Mouse (Mus musculus) hindbrain, embryonic 14.5 days (tissue): ENCODE data around the gene Tmem141. TPM values are rescaled to one million over a fixed set of nuclear protein-coding genes. Genes with fewer than 3 reads are reported as not detected.
A peak's percentile ranks its signal among the peaks of the same experiment; 100 is the strongest.

Experiments
- ATAC-seq: fragments of 200-750 bp; cut with Nextera tagmentation; 2 replicates; pipeline ENCODE4 v1.8.0; 2017; ENCODE audit warnings: moderate number of reproducible peaks, mild to moderate bottlenecking, moderate TSS enrichment, moderate library complexity; ENCODE audit not compliant: low FRiP score
- DNase-seq: peaks from one replicate; pipeline ENCODE4 v3.0.0-alpha.2; 2015; ENCODE audit warnings: low spot score
- H3K27ac ChIP-seq: fragments of 300-500 bp; sonication (generic); 2 replicates; pipeline ENCODE4 v1.5.1; 2014; ENCODE audit warnings: mild to moderate bottlenecking, moderate library complexity
- H3K27me3 ChIP-seq: fragments of 300-500 bp; sonication (generic); 2 replicates; pipeline ENCODE4 v1.6.1; 2014; ENCODE audit warnings: mild to moderate bottlenecking, low read length, mixed read lengths; ENCODE audit not compliant: control insufficient read depth, insufficient read depth
- H3K36me3 ChIP-seq: fragments of 300-500 bp; sonication (generic); replicated peaks from 2 replicates; pipeline ENCODE4 v1.6.1; 2014; ENCODE audit not compliant: control insufficient read depth, insufficient read depth
- H3K4me1 ChIP-seq: fragments of 300-500 bp; sonication (generic); replicated peaks from 2 replicates; pipeline ENCODE4 v1.6.1; 2014; ENCODE audit warnings: antibody characterized with exemption, low read length, mixed read lengths; ENCODE audit not compliant: control insufficient read depth, insufficient read depth
- H3K4me2 ChIP-seq: fragments of 300-500 bp; sonication (generic); replicated peaks from 2 replicates; pipeline ENCODE4 v1.6.1; 2014; ENCODE audit warnings: mild to moderate bottlenecking, moderate library complexity
- H3K4me3 ChIP-seq: fragments of 300-500 bp; sonication (generic); replicated peaks from 2 replicates; pipeline ENCODE4 v1.5.1; 2014; ENCODE audit warnings: mild to moderate bottlenecking, low read length
- H3K9ac ChIP-seq: fragments of 300-500 bp; sonication (generic); 2 replicates; pipeline ENCODE4 v1.6.1; 2014
- H3K9me3 ChIP-seq: fragments of 300-500 bp; sonication (generic); 2 replicates; pipeline ENCODE4 v1.6.1; 2016; ENCODE audit warnings: low read length; ENCODE audit not compliant: control insufficient read depth
- WGBS: fragments of 180-500 bp; shearing (Covaris S2); extraction: QIAGEN DNeasy Blood & Tissue Kit; methylation state at CpG from one replicate; pipeline ENCODE4 v1.1.7; 2014; 5-methylcytosine and 5-hydroxymethylcytosine counted together
- polyA plus RNA-seq: library from polyadenylated mRNA; unstranded; fragments of >200 nt; fragmentation: Nextera tagmentation; extraction: Ambion mirVana; gene quantifications from 2 replicates; pipeline ENCODE4 v1.2.1, GENCODE M21; 2014

Tmem141 gene
- polyA plus RNA-seq, 1 experiment from 2014 or later, result 53.5 TPM

DNA sequence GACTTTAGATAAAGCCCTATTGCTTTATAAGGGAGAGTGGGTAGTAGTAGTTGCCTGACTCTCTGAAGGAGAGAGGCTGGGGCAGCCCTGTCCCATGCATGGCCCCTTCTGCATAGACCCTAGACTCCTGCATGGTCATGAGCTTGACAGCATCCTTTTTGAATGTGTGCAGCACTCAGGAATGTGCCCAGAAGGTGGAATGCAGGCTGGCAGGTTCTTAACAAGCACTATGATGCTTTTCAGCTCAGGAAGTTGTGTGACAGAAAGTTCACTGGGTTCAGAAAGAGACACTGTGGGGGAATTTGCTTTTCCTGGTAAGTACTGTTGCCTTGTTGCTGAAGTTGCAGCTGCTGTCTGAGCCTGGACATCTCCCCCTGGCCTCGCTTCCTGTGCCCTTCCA lies 32.7 kb upstream of the Tmem141 start:
- no peaks in the 10 kb centered on the region for H3K4me1 ChIP-seq
- no peak for ATAC-seq
- DNase-seq, result no peak
- H3K36me3 ChIP-seq, result no peaks in the 10 kb centered on the region
- H3K4me3 ChIP-seq, result no peak overlapping the region
- WGBS, result 71% methylated on average over 1 of the region's 1 CpGs
- H3K27ac ChIP-seq, result no peak overlapping the region
- no peak overlapping the region for H3K9ac ChIP-seq
- H3K27me3 ChIP-seq, result no peaks in the 10 kb centered on the region
- no peaks in the 10 kb centered on the region for H3K9me3 ChIP-seq
- H3K4me2 ChIP-seq, result no peak overlapping the region

DNA sequence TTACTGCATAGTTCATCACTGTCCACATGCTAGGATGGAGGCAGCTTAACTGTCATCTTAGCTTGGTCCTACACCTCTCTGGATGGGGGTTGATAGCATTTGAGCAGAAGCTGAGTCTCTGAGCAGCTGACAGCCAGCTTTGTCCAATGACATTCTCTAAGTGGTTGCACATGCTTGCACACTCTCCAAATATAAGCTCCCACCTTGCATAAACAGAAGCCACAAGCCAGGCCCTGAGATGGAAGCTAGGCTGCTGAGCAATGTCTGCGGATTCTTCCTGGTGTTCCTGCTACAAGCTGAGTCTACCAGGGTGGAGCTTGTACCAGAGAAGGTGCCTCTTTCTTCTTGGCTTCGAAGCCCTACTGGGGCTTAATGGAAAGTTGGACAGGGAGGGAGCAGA lies 31.1 kb upstream of the Tmem141 start, which contains the start of gene Lcn8:
Gene Lcn8, plus strand, starts transcription at position 219 of the 400 bp plus-strand sequence.
- H3K4me1 ChIP-seq, result no peaks in the 10 kb centered on the region
- ATAC-seq (no peak), DNase-seq (no peak)
- no peaks in the 10 kb centered on the region for H3K36me3 ChIP-seq
- H3K27me3 ChIP-seq, result no peaks in the 10 kb centered on the region
- H3K9me3 ChIP-seq, result no peaks in the 10 kb centered on the region
- H3K4me3 ChIP-seq, result no peak within 1 kb of the TSS
- WGBS, result 71% methylated on average over 2 of the region's 2 CpGs
- no peak within 1 kb of the TSS for H3K4me2 ChIP-seq
- no peak within 1 kb of the TSS for H3K9ac ChIP-seq
- no peak within 1 kb of the TSS for H3K27ac ChIP-seq

DNA sequence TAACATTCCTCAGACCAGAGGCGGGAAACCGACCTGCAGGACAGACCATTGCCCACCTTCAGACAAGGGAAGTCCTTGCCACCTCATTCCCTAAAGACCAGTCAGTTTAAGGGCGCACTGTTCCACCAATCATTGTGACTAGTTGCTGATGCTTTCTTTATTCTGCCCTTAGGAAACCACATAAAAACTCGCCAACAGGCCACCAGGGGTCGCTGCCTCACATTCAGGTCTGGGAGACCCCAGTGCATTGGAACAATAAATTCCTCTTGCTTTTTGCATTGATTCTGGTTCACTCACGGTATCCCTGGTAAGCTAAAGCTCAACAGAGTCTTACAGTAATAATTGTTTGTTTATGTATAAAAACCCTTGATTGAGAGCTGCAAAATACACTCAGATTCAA lies 18.1 kb upstream of the Tmem141 start:
- Histone ChIP-seq H3K4me2 (no peak overlapping the region), H3K4me1 (no peaks in the 10 kb centered on the region), H3K9ac (no peak overlapping the region), H3K27ac (no peak overlapping the region), H3K36me3 (no peaks in the 10 kb centered on the region), H3K4me3 (no peak overlapping the region), H3K9me3 (no peaks in the 10 kb centered on the region), H3K27me3 (no peaks in the 10 kb centered on the region)
- ATAC-seq (no peak), DNase-seq (peak; percentile 66)
- 25% methylated on average over 6 of the region's 6 CpGs for WGBS

DNA sequence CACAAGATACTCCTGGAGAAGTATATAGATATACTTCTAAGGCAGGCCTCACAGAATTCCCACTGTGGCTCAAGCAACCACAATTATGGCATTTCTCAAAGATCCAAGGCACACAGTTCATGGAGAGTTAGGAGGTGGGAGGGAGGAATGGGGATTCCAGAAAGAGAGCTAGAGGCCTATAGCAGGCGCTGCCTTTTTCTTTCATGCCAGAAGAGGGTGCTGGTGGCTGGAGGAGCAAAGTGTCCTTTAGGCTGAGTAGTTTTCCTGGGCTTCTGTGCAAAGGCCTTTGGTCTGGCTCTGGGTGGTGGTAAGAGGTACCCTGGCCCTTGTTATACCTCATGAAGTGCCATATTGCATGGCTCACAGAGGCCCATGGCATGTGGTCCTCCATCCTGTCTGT lies 12.2 kb upstream of the Tmem141 start:
- Histone ChIP-seq H3K27me3 (no peaks in the 10 kb centered on the region), H3K36me3 (no peaks in the 10 kb centered on the region), H3K4me1 (no peaks in the 10 kb centered on the region), H3K9me3 (no peaks in the 10 kb centered on the region), H3K4me3 (no peak overlapping the region), H3K4me2 (no peak overlapping the region), H3K27ac (no peak overlapping the region), H3K9ac (no peak overlapping the region)
- no peak for DNase-seq
- 50% methylated on average over 1 of the region's 1 CpGs for WGBS
- no peak for ATAC-seq

DNA sequence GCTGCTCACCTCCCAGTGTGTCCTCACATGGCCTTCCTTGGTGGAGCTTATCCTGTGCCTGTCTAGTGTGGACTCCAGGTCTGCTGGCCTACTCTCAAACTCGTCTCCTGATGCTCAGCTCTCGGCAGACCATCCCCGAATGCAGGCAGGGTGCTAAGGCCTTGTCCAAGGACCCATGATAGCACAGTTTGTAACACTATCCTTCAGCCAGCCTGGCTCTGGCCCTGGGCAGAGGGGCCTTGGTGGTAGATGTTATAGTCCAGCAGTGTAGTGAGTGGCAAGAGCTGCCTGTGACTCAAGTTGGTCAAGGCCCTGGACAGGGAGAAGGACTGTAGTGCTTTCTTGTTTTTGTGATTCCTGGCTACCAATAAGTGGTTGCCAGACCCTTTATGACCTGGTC lies 11.8 kb upstream of the Tmem141 start:
- ATAC-seq (no peak), DNase-seq (no peak)
- Histone ChIP-seq H3K27me3 (no peaks in the 10 kb centered on the region), H3K4me2 (no peak overlapping the region), H3K36me3 (no peaks in the 10 kb centered on the region), H3K27ac (no peak overlapping the region), H3K9me3 (no peaks in the 10 kb centered on the region), H3K4me3 (no peak overlapping the region), H3K9ac (no peak overlapping the region), H3K4me1 (no peaks in the 10 kb centered on the region)
- WGBS, result 84% methylated on average over 3 of the region's 3 CpGs

DNA sequence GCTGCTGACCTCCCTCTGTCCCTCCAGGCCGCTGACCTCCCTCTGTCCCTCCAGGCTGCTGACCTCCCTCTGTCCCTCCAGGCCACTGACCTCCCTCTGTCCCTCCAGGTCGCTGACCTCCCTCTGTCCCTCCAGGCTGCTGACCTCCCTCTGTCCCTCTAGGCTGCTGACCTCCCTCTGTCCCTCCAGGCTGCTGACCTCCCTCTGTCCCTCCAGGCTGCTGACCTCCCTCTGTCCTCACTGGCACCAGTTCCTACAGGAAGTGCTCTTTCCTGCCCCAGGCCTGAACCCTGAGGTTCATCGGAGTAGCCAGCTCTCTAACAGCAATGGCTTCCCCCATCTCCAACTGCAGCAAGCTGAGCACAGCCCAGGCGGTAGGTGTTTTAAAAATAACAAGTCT lies 6.9 kb upstream of the Tmem141 start:
- no peak overlapping the region for H3K27ac ChIP-seq
- H3K9ac ChIP-seq, result no peak overlapping the region
- ATAC-seq, result no peak
- H3K36me3 ChIP-seq, result no peaks in the 10 kb centered on the region
- H3K4me1 ChIP-seq, result no peaks in the 10 kb centered on the region
- H3K4me3 ChIP-seq, result no peak overlapping the region
- H3K9me3 ChIP-seq, result no peaks in the 10 kb centered on the region
- DNase-seq, result no peak
- WGBS, result 31% methylated on average over 4 of the region's 4 CpGs
- no peak overlapping the region for H3K4me2 ChIP-seq
- no peaks in the 10 kb centered on the region for H3K27me3 ChIP-seq

DNA sequence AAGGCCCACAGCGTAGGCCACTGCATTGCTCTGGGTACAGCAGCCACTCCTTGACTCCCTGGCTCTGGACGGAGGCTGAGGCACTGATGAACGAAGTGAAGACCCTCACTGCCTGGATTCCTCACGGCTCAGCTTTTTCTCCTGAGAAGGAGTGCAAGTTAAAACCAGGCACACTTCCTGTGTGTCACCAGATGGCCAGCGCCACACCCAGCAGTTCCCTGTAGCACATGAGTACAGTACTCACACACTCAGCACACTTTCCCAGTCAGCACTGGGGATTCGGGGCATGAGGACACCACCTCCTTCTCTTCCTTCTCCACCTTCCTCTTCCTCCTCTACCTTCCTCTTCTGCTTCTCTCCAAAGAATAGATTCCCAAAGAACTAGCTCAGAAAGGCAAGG lies 6.0 kb upstream of the Tmem141 start, which contains the start of gene Fcna:
Gene Fcna, minus strand, starts transcription at position 220 of the 400 bp plus-strand sequence.
- H3K27ac ChIP-seq, result no peak within 1 kb of the TSS
- no peaks in the 10 kb centered on the region for H3K36me3 ChIP-seq
- no peak within 1 kb of the TSS for H3K9ac ChIP-seq
- H3K9me3 ChIP-seq, result no peaks in the 10 kb centered on the region
- 83% methylated on average over 6 of the region's 6 CpGs for WGBS
- no peak for ATAC-seq
- H3K4me3 ChIP-seq, result no peak within 1 kb of the TSS
- DNase-seq, result no peak
- H3K4me1 ChIP-seq, result no peaks in the 10 kb centered on the region
- H3K27me3 ChIP-seq, result no peaks in the 10 kb centered on the region
- no peak within 1 kb of the TSS for H3K4me2 ChIP-seq

DNA sequence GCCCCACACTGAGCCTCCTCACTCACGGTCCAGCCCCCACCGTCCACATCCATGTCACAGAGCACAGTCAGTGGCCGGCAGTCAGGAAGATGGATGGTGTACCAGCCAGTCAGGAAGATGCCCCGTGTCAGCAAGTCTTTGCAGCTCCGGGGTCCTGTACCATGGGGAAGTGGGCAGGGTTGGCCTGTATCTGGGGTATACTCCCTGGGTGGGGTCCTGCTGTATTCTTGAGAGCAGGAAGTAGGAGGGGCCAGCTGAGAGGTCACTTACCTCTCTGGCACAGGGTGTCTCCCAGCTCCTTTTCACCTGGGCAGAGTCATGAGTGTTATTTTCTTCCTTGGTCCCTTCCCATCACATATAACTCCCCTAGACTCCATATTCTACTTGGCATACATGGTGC lies 4.2 kb upstream of the Tmem141 start:
- Histone ChIP-seq H3K36me3 (no peaks in the 10 kb centered on the region), H3K27ac (no peak overlapping the region), H3K4me3 (no peak overlapping the region), H3K4me1 (peaks cover 5% of the 10 kb centered on the region; the same call in 1 of the 2 replicates), H3K27me3 (no peaks in the 10 kb centered on the region), H3K4me2 (no peak overlapping the region), H3K9ac (no peak overlapping the region), H3K9me3 (no peaks in the 10 kb centered on the region)
- ATAC-seq (no peak), DNase-seq (no peak)
- 59% methylated on average over 5 of the region's 5 CpGs for WGBS

DNA sequence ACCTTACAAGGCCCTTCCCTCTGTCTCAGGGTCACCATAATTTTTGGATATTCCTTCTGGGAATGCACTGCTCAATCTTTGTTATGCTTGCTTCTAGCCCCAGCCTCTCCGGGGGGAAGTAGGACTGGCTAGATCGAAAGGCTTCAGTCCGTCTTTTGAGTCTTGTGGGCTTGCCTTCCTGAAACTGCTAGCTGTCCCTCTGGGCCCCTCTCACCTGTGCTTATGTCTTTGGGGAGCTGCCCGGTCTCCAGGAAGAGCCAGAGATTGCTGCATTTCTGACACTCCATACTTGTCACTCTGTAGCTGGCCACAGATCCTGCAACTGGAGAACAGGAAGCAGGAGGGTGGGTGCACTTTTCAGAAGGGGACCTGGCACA lies 965 bp downstream of the Tmem141 start:
- H3K4me2 ChIP-seq, result peak overlapping the region; percentile 62
- H3K4me3 ChIP-seq, result peak overlapping the region; percentile 42
- H3K9me3 ChIP-seq, result no peaks in the 10 kb centered on the region
- ATAC-seq, result no peak
- H3K4me1 ChIP-seq, result peaks cover 7% of the 10 kb centered on the region; the same call in 1 of the 2 replicates
- WGBS, result 85% methylated on average over 4 of the region's 4 CpGs
- DNase-seq, result no peak
- peaks cover 24% of the 10 kb centered on the region for H3K27me3 ChIP-seq
- H3K9ac ChIP-seq, result 0 out of 2 replicates have a peak overlapping the region, but pooled peaks have one; percentile 69
- H3K36me3 ChIP-seq, result no peaks in the 10 kb centered on the region
- H3K27ac ChIP-seq, result no peak overlapping the region

DNA sequence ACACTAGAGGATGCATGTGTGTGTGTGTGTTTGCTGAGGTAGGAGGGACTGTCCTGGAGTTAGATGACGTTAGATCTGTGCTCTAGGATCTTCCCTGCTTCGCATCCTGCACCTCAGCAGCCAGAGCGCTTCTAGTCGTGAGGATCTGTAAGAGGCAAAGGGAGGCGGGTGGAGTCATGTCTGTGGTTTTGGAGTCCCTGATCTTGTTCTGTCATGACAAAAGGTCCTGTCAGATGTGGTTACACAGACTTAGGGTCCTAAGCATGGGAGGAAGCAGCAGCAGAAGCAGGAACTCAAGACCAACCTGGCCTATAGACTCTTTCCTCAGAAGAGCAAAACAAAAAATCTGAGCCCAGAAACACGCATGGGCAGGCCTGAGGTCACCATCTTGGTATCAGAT lies 1.4 kb downstream of the Tmem141 start:
- no peak for ATAC-seq
- no peak overlapping the region for H3K4me3 ChIP-seq
- H3K9me3 ChIP-seq, result no peaks in the 10 kb centered on the region
- no peaks in the 10 kb centered on the region for H3K36me3 ChIP-seq
- H3K4me2 ChIP-seq, result no peak overlapping the region
- H3K27me3 ChIP-seq, result peaks cover 29% of the 10 kb centered on the region
- 84% methylated on average over 6 of the region's 6 CpGs for WGBS
- H3K27ac ChIP-seq, result no peak overlapping the region
- no peak overlapping the region for H3K9ac ChIP-seq
- H3K4me1 ChIP-seq, result peaks cover 7% of the 10 kb centered on the region; the same call in 1 of the 2 replicates
- DNase-seq, result no peak
